Mouse (Mus musculus): ENCODE results near the gene Smim24. TPM values are rescaled to one million over a fixed set of nuclear protein-coding genes. Genes with fewer than 3 reads are reported as not detected.

Gene Smim24
- total RNA-seq, 2 experiments from 2014 or later, result 1.6 to 1.7 TPM

DNA sequence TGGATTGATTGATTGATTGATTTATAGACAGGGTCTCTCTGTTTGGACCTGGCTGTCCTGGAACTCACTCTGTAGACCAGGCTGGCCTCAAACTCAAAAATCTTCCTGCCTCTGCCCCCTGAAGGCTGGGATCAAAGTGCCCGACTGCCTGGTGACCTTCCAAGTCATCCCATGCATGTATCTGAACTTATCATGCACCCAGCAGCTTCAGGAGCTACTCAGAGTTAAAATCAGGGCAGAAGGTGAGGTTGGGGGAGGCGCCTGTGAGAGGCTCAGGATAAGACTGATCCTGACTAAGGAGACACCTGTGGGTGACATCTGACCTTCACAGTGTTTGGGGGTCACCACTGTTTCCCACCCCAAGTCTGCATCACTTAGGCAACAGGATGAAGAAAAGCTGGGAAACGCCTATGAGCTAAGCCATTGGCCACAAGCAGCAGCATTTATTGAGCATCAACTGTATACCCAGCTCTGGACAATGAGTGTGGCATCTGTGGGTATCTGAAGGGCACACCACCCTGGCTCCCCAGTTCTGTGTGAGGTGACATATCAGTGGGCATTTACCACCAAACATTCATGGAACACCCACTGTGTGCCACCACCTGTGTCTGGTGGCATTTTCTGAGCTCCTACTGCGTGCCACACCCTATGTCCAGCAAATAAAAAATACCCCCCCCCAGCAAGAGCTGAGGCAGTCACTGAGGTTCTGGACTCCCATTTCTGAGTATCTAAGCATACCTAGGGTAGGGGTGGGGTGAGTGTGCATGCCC, 30.8 kb downstream of the Smim24 start:
- peak in 1 of 2 experiments; percentile 1 for DNase-seq

DNA sequence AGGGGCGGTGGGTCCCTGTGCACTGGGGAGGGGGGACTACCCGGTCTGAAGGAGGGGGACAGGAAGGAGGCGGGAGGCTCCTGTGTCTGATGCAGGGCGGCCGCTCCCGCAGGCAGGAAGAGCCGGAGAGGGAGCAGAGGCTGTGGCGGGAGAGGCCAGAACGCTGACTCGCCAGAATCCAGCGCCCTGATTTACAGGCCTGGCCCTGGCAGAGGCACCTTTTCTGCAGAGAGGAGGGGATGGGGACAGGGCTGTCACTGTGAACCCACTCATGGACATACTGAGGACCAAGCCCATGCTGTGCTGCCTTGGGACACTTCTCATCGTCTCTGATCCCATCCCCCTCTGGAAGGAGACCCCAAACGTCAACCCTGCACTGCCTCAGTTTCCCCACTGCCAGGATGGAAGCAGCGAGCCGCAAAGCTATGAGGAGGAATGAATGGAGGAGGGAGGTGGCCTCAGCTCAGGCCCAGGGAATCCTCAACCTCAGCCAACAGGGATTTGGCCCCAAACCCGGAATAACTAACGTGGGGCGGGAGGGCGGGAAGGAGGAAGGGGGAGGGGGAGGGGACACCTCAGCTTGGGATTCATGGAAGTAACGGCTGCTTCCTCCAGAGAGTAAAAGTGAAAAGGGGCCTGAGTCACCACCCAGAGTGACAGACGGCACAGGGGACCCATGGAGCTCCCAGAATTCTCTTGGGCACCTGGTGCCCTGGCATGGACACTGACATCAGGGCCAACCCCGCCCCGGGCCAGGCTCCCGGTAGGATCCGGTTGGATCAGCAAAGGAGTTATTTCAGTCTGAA, 31.6 kb downstream of the Smim24 start:
- peak in 1 of 2 experiments; percentile 15 for DNase-seq

DNA sequence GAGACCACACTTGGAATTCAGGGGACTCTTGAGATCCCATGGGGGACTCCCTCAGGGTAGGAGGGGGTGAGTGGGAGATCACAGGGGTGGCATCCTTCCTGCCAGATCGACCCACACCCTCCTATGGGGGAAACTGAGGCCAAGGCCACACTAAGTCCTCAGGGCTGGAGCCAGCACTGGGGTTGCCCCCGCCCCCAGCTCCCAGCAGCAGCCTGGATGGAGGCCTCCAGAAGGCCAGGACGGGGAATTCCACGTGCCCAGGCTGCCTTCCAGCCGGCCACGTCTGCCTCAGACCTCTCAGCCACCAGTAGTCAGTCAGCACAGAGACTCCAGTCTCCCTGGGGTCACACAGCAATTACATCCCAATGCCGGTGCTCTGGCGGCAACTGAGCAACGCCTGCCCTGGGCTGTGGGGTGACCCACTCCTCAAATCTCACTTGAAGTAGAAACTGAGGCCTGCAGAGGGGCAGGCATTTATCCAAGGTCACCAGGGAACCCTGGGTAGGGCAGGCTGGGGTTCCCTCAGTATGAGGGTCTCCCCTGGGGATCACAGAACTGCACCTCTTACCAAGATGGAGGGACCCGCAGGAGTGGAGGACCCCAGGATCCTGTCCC, 32.5 kb downstream of the Smim24 start:
- DNase-seq, result peak in 1 of 2 experiments; percentile 23

DNA sequence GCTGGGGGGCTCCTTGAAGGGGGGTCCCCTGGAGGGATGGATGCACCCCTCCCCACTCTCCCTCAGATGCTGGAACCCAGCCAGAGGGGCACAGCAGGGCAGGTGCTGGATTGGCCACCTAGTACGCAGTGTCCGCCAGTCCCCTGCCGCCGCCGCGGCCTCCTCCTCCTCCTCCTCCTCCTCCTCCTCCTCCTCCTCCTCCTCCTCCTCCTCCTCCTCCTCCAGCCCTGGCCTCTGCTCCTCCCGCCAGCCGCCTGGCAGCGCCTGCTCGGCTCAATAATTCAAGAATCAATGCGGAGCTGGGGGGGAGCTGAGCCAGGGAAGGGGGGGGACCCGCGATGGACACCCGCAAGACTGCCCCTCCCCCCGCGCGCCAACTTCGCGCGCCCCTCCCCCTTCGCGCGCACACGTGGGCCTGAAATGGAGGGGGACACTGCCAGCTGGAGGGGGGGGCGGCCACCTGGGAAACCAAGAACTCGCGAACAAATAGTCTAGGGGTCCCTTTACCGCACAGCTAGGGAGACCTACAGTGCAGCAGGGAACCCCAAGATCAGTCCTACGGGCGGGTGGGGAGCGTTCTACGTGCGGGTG, 33.3 kb downstream of the Smim24 start:
- DNase-seq, result peak in 1 of 2 experiments; percentile 11

DNA sequence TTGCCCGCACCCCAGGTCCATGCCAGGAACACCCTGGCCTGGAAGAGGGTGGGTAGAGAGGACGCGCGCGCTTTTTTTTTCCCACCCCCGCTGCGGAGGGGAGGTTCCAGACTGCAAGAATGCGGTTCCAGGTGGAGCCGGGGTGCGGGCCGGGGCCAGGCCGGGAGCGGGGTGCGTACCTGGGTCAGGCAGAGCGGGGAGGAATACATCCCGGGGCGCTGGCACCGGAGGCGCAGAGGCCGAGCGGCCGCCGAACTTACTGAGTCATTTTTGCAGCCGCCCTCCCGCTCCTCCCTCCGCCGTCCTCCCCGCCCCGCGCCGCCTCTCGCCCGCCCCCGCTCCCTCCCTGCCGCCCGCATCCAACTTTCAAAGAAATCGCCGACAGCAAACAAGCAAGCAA, 34.0 kb downstream of the Smim24 start:
- DNase-seq, result peak in 1 of 2 experiments; percentile 53

DNA sequence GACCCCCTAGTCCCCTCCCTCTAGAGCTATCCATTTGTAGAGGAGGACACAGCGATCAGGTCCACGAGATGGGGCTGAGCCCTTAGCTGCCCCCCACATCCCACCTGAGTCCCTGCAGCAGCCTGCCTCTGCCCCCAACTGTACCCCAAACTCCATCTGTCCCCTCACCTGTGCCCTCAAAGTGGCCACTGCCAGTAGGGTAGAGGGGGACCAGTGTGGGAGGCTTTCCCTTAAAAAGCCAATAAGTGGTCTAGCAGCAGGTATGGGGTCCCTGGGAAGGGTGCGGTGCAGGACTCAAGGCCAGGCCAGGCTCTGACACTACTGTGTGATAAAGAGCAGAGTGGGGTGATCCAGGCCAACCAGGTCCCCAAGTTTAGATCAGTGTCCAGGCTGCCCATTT, 34.5 kb downstream of the Smim24 start:
- DNase-seq, result peak in 1 of 2 experiments; percentile 11

DNA sequence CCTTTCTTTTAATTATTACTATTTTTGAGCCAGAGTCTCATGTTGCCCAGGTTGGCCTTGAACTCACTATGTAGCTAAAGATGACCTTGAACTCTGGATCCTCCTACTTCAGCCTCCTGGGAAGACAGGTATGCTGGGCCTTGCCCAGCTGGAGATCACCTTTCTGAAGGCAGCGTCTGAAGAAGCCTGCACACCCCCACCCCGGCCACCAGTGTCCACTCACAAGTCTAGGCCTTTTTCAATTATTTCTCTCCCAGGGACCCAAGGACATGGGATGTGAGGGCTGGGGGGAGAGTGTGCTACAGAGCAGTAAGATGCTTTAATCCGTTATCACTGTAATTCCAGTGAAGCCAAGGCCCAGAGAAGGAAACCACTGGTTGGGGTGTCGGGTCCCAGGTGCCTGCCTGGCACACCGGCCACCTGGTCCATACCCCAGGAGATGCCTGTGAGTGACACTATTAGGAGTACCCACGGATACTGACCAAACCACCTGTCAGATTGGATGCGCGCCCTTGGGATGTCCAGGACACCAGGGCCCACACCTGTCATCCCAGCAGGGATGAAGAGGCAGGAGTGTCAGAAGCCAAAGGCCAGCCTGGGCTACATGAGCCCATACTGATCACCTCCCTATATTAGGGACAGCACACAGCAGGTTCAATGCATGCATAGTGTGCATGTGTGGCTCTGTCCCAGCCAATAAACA, 35.1 kb downstream of the Smim24 start:
- peak in 1 of 2 experiments; percentile 3 for DNase-seq

DNA sequence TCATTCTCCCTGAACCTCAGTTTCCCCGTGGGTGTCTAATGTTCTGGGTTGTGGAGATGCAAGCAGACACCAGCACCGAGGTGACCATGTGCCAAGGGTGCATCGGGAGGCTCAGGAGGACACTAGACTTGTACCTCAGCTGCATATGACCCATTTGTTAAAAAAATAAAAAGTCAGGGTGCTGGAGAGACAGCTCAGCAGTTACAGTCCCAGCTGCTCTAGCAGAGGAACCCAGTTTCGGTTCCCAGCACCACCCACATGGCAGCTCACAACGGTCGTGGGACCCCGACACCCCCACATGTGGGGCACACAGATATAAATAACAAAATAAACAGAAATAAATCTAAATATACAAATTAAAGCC, 35.6 kb downstream of the Smim24 start:
- peak in 1 of 2 experiments; percentile 1 for DNase-seq

DNA sequence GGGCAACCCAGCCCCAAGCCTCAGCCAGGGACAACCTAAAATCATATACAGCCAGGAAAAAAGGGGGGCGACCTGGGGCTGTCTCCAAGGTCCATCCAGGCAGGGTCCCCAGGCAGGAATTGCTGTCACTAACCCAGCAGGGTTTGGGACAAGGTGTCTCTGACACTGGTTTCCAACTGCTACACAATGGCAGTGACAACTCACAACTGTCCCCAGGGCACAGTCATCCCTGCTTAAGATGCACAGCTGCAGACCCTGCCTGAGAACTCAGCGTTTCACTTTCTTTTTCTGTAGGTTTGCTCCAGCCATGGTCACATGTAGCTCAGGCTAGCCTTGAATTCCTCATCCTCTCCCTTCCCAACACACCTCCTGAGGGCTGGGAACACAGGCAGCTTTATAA, 36.2 kb downstream of the Smim24 start:
- no peak for DNase-seq

DNA sequence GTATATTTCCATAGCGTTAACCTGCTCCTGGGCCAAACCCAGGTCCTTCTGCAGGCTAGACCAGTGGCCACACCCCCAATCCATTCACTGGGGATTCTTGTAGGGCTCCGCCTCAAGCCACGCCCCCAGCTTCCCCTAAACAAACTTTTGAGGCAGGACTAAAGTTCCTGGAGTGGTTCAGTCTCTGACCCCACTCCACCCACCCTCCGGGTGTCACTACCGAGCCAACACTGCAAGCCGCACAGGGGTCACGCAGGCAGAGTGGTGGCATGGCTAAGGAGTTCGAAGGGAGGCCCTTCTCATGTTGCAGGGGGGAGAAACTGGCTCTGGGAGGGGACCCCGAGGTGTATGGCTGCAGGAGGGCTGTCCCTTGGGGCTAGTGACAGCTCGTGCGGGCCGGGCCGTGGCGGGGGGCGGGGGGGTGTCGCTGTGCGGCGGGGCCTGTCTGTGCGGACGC, 36.8 kb downstream of the Smim24 start:
- peak in 1 of 2 experiments; percentile 58 for DNase-seq

DNA sequence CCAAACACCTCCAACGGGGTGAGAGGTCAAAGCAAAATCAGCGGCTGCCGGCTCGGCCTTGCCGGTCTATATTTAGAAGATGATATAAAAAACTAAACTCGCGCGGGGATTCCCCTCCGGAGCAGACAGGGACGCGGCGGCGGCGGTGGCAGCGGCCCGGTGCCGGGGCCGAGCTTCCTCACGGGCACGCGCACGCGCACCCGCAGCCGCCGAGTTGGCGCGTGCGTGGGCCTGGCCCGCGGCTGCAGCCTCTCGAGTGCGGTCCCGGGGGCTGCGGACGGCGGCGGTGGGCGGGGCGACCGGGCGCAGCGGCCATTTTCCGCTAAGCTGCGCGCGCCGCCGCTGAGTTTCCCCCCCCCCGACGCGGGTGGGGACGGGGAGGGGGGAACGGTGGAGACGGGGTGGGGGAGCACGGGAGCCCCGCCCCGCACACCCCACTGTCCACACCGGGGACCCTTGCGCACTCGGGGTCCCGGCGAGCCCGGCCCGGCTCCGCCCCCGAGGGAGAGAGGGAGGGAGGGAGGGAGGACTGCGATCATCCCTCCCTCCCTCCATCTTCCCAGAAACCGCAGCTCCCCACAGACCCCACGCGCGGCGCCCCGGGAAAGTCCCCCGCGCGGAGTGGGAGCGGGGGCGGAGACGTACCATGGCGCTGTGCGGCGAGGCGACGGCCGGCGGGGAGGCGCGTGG, 37.4 kb downstream of the Smim24 start:
- peak; percentile 75 to 83 for DNase-seq

DNA sequence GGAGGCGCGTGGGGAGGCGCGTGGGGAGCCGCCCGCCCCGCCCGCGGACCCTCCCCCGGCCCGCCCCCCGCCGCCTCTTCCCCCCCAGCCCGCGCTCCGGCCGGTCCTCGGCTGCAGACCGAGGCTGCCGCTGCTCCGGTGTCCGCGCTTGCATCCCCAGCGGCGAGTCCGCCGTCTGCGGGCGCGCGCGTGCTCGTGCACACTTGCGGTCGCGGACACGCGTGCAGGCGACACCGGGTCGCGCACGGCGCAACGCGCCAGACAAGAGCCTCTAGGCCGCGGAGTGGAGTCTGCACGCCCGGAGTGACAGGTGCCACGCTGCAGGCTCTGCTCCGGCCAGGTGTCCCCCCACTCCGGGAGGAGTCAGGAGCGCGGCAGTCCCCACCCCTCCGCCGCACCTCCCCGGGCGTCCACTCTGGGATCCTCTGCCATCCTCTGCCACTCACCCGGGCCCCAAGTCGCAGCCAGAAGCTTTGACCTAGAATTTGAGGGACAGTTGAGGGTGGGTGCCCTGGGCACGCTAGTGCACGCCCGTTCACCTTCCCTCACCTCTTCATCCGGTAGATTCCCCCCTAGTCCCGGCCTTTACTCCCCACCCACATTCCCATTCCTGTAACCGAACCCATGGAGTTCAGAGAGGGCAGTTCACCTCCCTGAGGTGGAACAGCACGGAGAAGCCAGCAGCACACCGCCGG, 38.1 kb downstream of the Smim24 start:
- peak in 1 of 2 experiments; percentile 65 for DNase-seq

DNA sequence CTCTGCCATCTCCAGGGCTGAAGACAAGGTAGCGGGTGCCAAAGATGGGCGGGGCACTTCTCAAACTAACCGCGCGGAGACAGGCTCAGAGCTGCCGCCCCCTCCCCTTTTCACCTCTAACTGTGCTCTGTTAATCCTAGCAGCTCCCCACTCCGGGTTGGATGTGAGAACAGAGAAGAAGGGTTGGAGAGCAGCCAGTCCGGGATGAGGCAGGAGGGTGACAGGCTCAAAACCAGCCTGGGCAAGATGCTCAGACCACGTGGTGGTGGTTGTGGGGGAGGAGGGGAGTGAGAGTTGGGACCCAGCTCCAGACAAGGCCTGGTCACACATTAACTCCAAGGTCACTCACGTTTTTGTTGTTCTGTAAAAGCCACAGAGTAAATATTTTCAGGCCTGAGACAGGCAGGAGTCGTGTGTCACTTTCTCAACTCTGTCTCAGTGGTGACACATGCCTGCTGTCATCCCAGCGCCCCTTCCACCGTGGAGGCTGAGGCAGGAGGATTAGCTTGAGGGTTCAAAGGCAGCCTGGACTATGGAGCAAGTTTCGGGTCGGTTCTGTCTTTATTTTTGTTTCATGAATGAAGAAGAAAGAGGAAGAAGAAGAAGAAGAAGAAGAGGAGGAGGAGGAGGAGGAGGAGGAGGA, 38.8 kb downstream of the Smim24 start:
- DNase-seq, result peak in 1 of 2 experiments; percentile 60

DNA sequence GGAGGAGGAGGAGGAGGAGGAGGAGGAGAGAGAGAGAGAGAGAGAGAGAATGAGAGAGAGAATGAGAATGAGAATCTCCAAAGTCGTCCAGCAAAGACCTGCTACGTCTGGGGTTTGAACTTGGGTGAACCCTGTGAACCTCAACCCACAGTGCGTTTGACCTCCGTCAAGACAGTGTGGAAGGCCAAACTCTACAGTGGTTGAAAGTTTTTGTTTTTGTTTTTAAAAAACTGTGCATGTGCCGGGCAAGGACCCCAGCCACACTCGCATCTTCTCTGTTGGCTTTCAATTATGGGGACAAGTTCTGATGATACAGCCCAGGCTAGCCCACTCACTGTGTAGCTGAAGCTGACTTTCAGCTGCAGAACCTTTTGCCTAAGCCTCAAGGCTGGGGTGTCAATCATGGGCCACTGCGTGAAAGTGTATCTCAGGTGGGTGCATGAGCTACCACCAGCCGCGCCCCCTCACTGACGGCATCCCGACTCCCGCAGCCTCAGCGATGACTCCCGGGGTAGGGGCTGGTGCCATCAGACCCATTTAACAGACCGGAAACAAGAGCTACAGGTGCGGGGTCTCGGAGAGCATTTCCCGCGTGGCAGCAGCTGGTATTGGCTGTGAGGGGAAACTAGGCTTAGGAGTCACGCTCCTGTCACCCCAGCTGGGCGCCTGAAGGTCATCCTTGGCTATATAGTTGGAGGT, 39.5 kb downstream of the Smim24 start:
- no peak for DNase-seq

DNA sequence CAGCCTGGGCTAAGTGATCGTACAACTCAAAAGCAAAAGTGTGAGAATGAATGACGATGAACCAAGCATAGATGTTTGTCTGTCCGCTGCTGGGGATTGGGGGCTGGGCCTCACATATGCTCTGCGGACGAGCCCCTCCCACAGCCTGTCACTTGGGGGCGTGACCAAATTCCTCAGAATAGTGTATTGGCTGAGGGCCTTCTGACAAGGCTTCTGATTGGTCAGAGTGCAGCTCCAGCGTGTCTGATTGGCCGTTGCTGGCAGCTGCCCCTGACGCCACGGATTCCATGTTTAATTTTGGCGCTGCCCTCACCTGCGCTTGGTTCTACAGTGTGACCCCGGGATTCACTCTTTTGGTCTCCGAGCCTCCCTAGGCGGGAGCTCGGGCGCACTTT, 40.0 kb downstream of the Smim24 start:
- DNase-seq, result peak; percentile 89 to 92

DNA sequence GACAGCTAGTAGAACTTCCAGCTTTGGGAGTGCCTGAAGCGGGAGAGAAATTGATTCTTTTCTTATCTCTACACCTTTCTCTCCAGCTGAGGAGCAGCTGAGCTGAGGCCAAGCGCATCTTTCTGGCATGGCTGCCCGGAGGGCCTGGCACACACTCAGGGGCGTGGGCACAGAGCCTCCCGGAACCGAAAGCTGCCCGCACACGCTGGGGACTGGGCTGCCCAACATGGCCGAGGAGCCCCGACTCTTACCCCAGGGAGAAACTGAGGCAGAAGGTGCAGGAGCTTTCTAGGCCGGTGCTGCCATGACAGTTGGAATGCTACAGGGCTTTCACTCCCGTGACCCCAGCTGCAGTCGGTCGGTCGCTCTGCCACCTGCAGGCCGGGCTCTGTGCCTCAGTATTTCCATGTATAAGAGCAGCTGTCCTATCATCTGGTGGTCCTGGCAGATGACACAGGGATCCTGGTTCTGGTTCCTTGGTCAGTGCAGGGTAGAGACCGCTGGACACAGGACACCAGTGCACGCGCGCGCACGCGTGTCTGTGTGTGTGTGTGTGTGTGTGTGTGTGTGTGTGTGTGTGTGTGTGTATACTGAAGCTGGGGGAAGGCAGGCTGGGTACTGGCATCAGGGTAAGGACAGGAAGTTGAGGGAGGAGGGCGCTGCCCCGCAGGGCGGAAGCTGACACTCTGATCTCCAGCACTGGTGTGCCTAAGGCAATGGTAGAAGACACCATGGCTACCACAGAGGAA, 40.9 kb downstream of the Smim24 start:
- DNase-seq, result peak in 1 of 2 experiments; percentile 12

DNA sequence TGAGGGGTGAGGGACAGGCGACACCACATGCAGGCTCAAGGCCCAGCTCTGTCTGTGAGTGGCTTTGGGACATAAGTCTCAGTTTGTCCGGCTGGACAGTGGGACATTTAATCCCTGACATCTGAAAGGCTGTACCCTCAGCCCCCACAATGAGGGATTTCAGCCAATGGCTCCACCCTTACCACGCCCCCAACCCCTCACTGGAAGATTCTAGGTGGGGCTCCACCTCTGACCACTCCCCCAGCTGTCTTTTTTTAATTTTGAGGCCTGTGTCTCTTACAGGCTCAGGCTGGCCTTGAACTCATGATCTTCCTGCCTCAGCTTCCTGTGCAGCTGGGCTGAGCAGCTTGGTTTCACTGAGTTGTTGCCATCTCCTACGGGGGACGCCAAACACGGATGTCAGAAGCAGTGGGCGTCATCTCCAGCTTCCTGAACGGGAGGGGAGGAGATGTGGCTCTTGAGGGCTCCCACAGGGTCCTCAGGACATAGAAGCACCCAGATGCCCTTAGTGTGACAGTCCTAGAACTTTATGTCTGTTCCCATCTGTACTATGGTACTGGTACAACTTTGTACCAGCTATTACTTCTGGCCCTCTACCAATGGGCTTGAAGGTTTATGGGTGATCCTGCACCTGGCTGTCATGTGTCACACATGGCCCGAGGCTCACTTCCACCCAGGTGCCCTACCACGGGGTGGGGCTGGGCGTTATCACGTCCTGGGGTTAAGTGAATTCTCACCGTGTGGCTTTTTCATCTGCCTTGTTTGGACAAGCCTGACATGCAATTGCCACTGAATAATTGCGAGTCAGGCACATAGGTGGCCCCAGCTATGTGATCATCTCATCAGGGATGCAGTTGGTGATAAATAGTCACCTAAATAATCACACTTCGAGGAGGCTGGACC, 41.8 kb downstream of the Smim24 start:
- peak in 1 of 2 experiments; percentile 4 for DNase-seq

DNA sequence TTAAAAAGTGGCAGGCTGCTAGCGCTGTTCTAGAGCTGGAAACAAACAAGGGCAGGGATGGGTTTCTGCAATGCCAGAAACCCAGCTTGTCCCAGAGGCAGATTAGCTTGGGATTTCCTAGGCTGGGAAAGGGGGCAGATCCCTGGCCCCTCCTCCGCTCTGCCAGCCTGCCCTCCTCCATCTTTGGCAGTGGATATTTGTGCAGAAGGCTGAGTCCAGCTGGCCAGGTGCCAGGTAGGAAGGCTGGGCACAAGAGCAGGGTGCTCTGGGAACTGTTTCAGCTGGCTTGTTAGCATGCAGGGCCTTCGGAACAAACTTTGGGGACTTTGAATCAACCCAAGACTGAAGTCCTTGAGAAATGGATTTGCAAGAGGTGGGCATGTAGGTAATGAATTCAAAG, 42.6 kb downstream of the Smim24 start:
- DNase-seq, result peak; percentile 73 to 84

Measured in layer of hippocampus, postnatal 36 days (tissue).